Mouse (Mus musculus) cerebellum, postnatal 10 days (tissue): ENCODE results near the gene Tmem164.

Experiments
- DNase-seq, 2 experiments: peaks; one replicate each; pipeline ENCODE4 v3.0.0; 2021; ENCODE audit warnings: mixed read lengths in 2 of 2

Gene Tmem164

GRCm38 (mm10) chrX:142760415-142760814, 79.2 kb downstream of the Tmem164 start:
- no peak for DNase-seq

DNA sequence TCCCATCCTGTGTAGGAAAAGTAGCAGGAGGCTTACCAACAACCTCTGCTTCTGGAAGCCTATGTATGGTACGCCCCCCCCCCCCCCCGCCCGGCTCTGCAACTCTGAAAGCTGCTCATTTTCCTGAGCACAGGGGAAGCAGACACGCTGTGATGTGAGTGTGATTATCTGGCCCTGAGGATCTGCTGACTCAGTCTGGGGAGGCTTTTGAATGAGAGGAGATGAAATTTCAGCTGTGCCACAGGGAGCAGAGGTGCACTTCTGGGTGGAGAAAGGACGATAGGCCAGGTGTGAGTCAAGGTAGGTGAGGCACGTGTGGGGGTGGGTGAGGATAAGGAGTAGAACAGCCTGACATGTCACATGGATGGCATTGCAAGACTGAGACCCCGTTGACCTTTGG, 82.1 kb downstream of the Tmem164 start:
- DNase-seq, result no peak

DNA sequence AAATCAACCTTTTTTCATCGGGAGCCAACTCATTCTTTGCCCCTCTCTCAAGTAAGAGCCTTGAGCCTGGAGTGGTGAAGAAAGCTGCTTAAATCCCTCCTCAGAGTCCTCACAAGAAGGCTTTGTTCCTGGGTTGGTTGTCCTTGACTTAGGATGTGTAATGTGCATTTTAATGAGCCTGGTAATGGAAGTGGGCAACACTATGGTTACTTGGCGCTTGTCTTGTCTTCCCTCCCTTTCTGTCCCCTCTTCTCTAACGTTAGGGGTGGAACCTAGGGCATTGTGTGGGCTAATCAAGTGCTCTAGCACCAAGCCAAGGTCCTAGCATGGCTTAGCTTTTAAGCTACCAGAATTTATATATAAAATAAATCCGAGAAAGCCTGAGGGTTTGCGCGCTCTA, 88.5 kb downstream of the Tmem164 start:
- DNase-seq, result no peak

GRCm38 (mm10) chrX:142773658-142774057, 92.5 kb downstream of the Tmem164 start:
- DNase-seq, result no peak

- peak; percentile 49 to 70 for DNase-seq
Measured at GRCm38 (mm10) chrX:142776131-142776530, 94.9 kb downstream of the Tmem164 start.

DNA sequence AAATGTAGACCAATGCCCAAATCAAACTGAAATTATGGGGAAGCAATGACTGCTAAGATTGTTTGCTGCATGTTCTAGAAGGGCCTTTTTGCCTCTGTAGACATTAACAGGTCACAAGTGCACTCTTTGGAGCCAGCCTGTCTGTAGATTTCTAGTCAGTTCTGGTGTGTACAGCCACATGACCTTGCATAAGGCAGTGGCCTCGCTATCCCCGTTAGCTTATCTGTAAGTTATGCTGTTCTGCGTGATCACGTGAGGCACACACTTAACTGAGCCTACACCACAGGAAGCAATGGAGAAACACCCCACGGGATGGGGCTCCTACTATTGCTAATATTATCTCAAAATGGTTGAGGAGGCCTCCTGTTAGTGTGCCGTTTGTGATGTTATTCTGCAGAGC, 97.4 kb downstream of the Tmem164 start:
- DNase-seq, result no peak

GRCm38 (mm10) chrX:142786160-142787052, 105.2 kb downstream of the Tmem164 start:
- peak; percentile 26 to 34 for DNase-seq

- DNase-seq, result no peak
Measured at GRCm38 (mm10) chrX:142792185-142792584, 111.0 kb downstream of the Tmem164 start.

- DNase-seq, result no peak
Measured at GRCm38 (mm10) chrX:142794069-142794610, 112.9 kb downstream of the Tmem164 start.

DNA sequence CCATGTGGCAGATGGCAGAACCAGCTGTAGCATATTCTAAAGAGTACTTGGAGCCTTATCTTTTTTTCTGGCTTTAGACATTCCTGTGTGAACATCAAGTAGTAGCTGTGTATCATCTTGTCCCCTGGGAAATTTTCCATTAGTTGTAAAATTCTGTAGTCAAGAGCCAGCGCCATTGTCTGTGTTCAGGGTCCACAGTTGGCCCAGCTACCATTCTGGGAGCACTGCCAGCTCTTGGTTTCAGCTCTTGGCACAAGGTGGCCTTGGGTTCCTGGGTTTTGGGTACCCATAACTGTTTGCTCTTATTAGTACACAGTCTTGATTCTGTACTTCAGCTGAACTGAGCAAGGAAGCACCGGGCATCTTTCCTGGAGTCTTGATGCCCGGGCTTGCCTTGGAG, 123.4 kb downstream of the Tmem164 start:
- DNase-seq, result peak; percentile 82 to 85

DNA sequence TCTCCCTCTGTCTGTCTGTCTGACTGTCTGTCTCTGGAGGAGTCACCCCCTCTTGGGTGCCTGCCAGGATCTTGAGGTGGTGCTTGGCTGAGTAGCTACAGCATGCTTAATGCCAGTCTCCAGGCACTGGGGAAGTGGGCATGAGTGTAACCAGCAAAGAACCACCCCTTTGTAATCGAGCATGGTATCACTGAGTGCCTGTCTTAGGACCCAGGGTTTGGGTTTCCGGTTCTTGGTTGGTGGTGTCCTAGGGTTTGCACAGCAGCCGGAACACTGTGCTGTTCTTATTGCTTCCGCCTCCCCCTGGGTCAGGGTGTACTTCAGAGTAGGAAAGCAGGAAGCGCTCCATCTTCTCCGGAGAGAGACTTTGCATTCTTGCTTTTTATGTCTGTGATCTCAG, 124.9 kb downstream of the Tmem164 start:
- peak; percentile 41 to 52 for DNase-seq

DNA sequence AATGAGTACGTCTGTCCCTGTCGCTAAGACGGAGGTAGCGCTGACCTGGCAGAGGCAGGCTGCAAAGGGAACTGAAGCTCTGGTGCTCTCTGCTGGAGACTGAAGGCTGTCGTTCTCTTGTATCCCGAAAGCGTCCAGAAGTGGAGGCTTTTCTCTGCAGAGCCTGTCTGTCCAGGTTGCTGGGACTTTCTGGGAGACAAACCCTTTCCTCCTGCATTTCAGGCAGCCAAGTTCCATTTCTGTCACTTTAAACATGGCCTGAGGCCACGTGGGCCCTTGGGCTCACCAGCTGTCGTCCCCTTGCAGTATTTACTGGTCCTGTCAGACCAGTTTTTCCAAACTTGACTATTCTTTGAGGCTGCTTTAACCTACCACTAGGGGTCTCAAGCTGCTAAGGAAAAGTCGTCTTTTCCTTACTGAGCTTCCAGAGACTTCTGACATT, 125.4 kb downstream of the Tmem164 start:
- DNase-seq, result peak; percentile 47 to 51

GRCm38 (mm10) chrX:142808411-142808810, 127.2 kb downstream of the Tmem164 start:
- peak; percentile 77 to 83 for DNase-seq

GRCm38 (mm10) chrX:142813146-142813545, 131.9 kb downstream of the Tmem164 start:
- DNase-seq, result peak; percentile 69 to 73

- peak; percentile 59 to 64 for DNase-seq
Measured at GRCm38 (mm10) chrX:142818057-142818682, 137.0 kb downstream of the Tmem164 start.

GRCm38 (mm10) chrX:142821239-142821638, 140.0 kb downstream of the Tmem164 start:
- DNase-seq, result no peak

DNA sequence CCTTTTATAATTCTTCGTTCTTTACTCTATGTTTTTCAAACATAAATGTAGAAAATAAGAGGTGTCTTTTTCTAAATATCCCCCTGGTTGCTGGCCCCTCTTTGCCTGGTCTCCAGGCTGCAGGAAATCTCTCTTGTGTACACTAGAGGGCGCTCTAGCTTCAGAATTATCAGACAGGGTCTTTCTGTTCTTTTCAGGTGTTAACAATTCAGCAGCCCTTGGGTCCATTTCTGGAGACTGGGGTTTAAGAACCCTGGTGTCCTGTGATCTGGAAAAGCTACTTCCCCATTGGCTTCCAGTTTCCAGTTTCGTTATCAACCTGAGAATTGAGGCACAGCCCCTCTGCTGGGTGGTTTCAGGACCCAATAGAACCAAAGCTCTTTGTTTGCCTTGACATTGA, 140.6 kb downstream of the Tmem164 start:
- peak; percentile 38 to 66 for DNase-seq

DNA sequence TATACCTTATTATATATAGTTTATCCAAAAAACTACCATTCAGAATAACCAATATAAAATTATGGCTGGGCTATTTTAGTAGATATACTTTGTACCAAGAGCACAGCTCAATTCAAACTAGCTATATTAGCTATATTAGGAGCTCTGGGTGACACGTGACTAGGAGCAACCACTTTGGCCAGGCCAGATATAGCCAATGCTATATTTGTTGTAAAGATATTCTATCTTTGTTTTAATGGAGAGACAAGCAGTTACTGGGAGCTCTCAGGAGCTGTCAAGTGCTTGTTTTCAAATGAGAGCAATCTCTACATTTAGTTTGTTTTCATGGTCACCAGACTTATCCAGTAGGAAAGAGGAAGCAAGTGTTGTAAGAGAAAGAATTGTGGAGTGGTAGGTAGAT, 144.1 kb downstream of the Tmem164 start:
- DNase-seq, result no peak

- DNase-seq, result no peak
Measured at GRCm38 (mm10) chrX:142827644-142828043, 146.4 kb downstream of the Tmem164 start.

DNA sequence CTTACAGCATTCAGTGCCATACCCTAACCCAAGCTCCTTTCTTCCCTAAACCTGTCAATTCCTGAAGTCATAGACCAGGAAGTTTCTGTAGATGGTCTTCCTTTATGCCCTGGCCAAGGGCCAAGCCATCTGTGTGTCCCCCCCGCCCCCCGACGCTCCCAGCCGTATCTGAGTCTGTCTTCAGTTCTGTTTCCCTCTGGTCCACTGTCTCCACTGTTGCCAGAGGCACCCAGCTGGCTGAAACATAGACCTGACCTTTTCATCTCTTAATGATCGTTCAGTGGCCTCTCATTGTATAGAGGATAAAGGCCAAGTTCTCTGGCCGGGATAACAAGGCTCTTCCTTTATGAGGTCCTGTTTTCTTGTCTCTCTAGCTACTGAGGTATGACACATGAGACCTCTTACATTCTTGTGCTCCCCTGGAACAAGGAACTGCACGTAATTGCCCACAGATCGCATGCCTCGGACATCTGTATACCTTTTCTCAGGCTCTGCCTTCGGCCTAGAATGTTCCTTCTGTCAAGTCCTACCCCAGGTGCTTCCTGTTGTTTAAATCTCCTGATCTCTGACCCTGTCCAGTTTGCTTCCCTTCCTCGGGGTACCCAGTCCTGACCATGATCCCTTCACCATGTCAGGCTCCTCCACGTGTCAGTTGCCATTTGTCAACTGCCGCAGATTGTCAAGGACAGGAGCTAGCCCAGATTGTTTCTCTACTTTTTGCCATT, 147.1 kb downstream of the Tmem164 start:
- DNase-seq, result no peak

- no peak for DNase-seq
Measured at GRCm38 (mm10) chrX:142829267-142829666, 148.1 kb downstream of the Tmem164 start.

- DNase-seq, result no peak
Measured at GRCm38 (mm10) chrX:142829866-142830470, 148.8 kb downstream of the Tmem164 start.

GRCm38 (mm10) chrX:142830572-142830971, 149.4 kb downstream of the Tmem164 start:
- no peak for DNase-seq
